Mouse (Mus musculus): ENCODE measurements at regions not wholly inside any gene's neighbourhood (a gene's known extent, or its start where the extent isn't known, plus 50 kb on each side); places are given as distances from the start of the nearest gene placed in this dataset.

DNA sequence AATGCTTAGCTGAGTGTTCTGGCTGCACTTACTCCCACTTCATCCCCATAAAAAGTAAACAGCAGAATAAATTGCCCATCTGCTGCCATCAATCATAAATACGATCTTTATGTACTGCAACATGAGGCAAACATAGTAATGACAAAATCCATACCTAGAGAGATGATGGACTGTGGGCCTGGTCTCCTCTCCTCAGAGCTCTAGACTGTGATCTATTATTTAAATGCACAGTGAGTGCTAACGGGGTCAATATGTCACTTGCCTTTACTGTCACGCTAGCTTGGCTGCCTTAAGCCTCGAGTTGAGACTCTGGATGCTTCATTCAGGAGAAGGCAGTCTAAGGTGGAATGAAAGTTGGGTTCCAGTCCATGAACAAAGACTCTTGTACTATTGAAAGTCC lies 683.7 kb upstream of the Vstm2b start:
- TF ChIP-seq CTCF (IDR thresholded peaks at IDR 0.05; ENCODE audit: low read depth) (no peak), EP300 (IDR thresholded peaks at IDR 0.05; ENCODE audit: low read depth) (no peak)

Data from heart, postnatal 0 days (tissue).